Mouse (Mus musculus) adrenal gland, adult 18-20 months (tissue): ENCODE measurements around the gene Insl3. TPM values are rescaled to one million over a fixed set of nuclear protein-coding genes. Genes with fewer than 3 reads are reported as not detected.

Source experiments
- total RNA-seq, 2 experiments: library from RNA; stranded (reverse); gene quantifications; 1 replicate in 1 of 2; 2 replicates in 1 of 2; pipeline ENCODE4 v1.2.3; 2021

Gene Insl3
- total RNA-seq, 2 experiments from 2014 or later = 4.3 to 5.6 TPM

Other genes with a start within 250 kb of the Insl3 start
- gene Abhd8, start 225.6 kb upstream of the Insl3 start, total RNA-seq = 10 to 100 TPM; 43.5 to 72.2 TPM
- 100 to 1,000 TPM; 103 to 130 TPM for gene Mrpl34, start 224.3 kb upstream of the Insl3 start, total RNA-seq
- 10 to 100 TPM; 63.8 to 67.8 TPM for gene Dda1, start 220.0 kb upstream of the Insl3 start, total RNA-seq
- 10 to 100 TPM; 13.6 to 13.9 TPM for gene Ano8, start 203.3 kb upstream of the Insl3 start, total RNA-seq
- 10 to 100 TPM; 19.0 to 22.8 TPM for gene Gtpbp3, start 201.1 kb upstream of the Insl3 start, total RNA-seq
- gene Plvap, start 177.5 kb upstream of the Insl3 start, total RNA-seq = 100 to 1,000 TPM; 139 to 206 TPM
- gene Ccdc194, start 163.5 kb upstream of the Insl3 start, total RNA-seq = not detected
- gene Bst2, start 151.8 kb upstream of the Insl3 start, total RNA-seq = 10 to 100 TPM; 64.5 to 77.9 TPM
- gene Mvb12a, start 146.3 kb upstream of the Insl3 start, total RNA-seq = 10 to 100 TPM; 64.6 to 72.0 TPM
- 1 to 10 TPM; 3.6 to 7.4 TPM for gene Tmem221, start 130.3 kb upstream of the Insl3 start, total RNA-seq
- 1 to 10 TPM in 1 of 2 experiments, under 1 TPM in 1; 0.64 to 1.0 TPM for gene Nxnl1, start 122.6 kb upstream of the Insl3 start, total RNA-seq
- 100 to 1,000 TPM; 141 to 234 TPM for gene Slc27a1, start 120.3 kb upstream of the Insl3 start, total RNA-seq
- 100 to 1,000 TPM; 122 to 137 TPM for gene Pgls, start 97.0 kb upstream of the Insl3 start, total RNA-seq
- 1 to 10 TPM; 2.9 to 3.5 TPM for gene Fam129c, start 91.6 kb upstream of the Insl3 start, total RNA-seq
- 10 to 100 TPM; 48.4 to 61.1 TPM for gene Colgalt1, start 78.2 kb upstream of the Insl3 start, total RNA-seq
- gene Unc13a, start 17.5 kb upstream of the Insl3 start, total RNA-seq = 1 to 10 TPM; 5.9 to 7.9 TPM
- gene Jak3, start 12.9 kb upstream of the Insl3 start, total RNA-seq = 10 to 100 TPM; 11.6 to 17.3 TPM
- gene B3gnt3, start 12.6 kb downstream of the Insl3 start, total RNA-seq = 1 to 10 TPM; 3.5 to 4.3 TPM
- gene Fcho1, start 36.5 kb downstream of the Insl3 start, total RNA-seq = 1 to 10 TPM; 1.9 to 2.3 TPM
- 1 to 10 TPM; 5.7 to 6.4 TPM for gene Zfp709, start 192.8 kb downstream of the Insl3 start, total RNA-seq
- 1 to 10 TPM; 5.4 to 7.0 TPM for gene Zfp882, start 219.4 kb downstream of the Insl3 start, total RNA-seq
- gene Zfp617, start 219.4 kb downstream of the Insl3 start, total RNA-seq = 10 to 100 TPM; 26.5 to 36.6 TPM